Mouse (Mus musculus): ENCODE results near the gene Syt7.

DNA sequence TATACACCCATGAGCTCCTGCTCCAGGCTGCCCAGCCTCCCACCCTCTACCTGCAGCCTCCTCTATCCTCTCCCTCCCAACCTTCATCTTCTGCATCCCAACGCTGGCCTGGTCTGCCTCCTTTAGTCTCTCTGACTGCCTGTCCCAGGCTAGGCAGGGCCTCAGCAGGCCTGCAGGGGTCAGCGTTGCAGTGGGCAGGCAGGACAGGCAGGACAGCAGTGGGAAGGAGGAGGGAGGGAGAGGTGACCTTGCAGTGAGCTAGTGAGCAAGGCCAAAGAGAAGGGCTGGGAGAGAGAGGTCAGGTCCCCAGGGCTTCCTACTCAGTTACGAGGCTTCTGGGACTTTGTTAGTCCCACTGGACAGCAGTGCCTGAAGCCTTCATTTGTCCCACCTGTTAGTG lies 3.1 kb downstream of the Syt7 start:
- peak; percentile 96 for TF ChIP-seq CTCF (IDR thresholded peaks at IDR 0.05; ENCODE audit: low read depth)
- TF ChIP-seq EP300 (IDR thresholded peaks at IDR 0.05; ENCODE audit: low read depth): no peak

Measured in heart, postnatal 0 days (tissue).